Mouse (Mus musculus): ENCODE results near the gene Ifitm3.

- TF ChIP-seq POLR2A (IDR thresholded peaks at IDR 0.05; ENCODE audit: borderline replicate concordance, insufficient read depth, low read length) (no peak), CTCF (IDR thresholded peaks at IDR 0.05; ENCODE audit: borderline replicate concordance, insufficient read depth, low read depth, low read length) (no peak)
These were observed 42.5 kb downstream of the Ifitm3 start for GRCm38 (mm10) chr7:140967862-140968591.
